Mouse (Mus musculus) cerebellum, adult (tissue): Measurements from ENCODE around the gene Pcgf3.

Source experiments
- ATAC-seq: cut with Nextera tagmentation; 2 replicates; pipeline ENCODE4 v1.9.2; 2017; ENCODE audit warnings: mild to moderate bottlenecking, moderate library complexity, mixed read lengths; ENCODE audit not compliant: insufficient number of reproducible peaks, low FRiP score, low TSS enrichment

The Pcgf3 gene

GRCm38 (mm10) chr5:108549489-108550206, 88.6 kb downstream of the Pcgf3 start, which contains the start of gene Cplx1:
Gene Cplx1 (minus strand): TSS chr5:108550024.
- ATAC-seq: peak; percentile 79

DNA sequence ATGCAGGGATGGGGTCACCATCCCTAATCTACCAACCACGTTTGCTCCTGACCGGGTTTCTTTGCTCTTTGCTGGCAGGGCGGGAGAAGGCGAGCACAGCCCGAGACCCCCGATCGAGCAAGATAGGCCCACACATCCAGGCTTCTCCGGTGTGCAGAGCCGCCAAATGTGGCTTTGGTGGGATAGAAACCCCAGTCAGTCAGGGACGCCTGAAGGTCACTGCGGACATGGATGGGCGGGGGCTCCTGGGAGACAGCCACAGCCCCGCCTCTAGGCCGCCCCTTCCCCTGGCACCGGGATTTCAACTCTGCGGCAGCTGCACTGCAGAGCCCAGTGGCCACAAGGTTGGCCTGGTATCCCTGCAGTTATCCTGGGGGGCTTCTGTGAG, 89.2 kb downstream of the Pcgf3 start:
- ATAC-seq: no peak

- ATAC-seq: no peak
These were observed 93.0 kb downstream of the Pcgf3 start for GRCm38 (mm10) chr5:108554041-108554440.
